Mouse (Mus musculus): ENCODE measurements around the gene Ggcx. TPM values are rescaled to one million over a fixed set of nuclear protein-coding genes. Genes with fewer than 3 reads are reported as not detected.

Gene Ggcx
- polyA plus RNA-seq, 1 experiment: 8.1 TPM

DNA sequence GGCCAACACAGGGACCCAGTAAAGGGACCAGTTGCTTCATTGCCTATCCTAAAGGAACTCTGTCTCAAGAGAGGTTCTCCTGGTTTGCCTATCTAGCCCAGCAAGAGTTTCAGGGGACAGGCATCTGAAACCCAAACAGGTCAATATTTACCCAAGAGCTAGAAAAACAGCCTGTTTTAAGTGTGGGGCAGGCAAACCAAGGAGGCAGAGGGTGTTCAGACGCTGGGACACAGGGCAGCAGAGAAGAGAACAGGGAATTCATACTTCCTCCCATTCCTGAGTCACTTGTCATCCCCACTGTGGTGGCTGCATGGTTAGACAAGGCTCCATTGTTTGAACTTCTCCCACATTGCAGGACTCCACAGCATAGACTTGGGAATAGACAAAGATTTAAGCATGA, 42.5 kb upstream of the Ggcx start:
- Histone ChIP-seq H3K4me1 (ENCODE audit: control insufficient read depth, insufficient read depth, low read length) (peaks cover 6% of the 10 kb centered on the region; the same call in 1 of the 2 replicates), H3K4me3 (replicated peaks; ENCODE audit: control insufficient read depth, low read depth, low read length) (no peak overlapping the region)

DNA sequence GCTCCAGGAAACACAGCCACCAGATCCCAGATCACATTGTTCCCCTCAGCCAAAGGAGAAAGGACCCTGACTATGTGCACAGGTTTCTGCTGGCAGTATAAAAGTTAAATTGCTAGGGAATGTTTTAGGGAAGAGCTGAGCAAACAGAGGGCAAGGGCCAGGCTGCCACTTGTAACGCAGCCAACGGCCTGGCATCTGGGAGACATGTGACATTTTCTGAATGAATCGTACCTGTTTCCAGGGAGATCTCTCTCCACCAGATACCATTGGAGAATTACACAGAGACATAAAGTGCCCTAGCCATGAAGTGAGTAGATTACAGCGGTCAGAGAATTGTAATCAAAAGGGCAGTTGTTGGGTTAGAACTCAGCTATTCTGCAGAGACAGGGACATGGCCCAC, 40.9 kb upstream of the Ggcx start:
- H3K4me3 ChIP-seq (replicated peaks; ENCODE audit: control insufficient read depth, low read depth, low read length): no peak overlapping the region
- WGBS: 83% methylated on average over 4 of the region's 4 CpGs
- TF ChIP-seq CTCF (IDR thresholded peaks at IDR 0.05; ENCODE audit: control insufficient read depth, insufficient read depth, low read length) (no peak), POLR2A (IDR thresholded peaks at IDR 0.05; ENCODE audit: borderline replicate concordance, control insufficient read depth, low read depth, low read length) (no peak)
- peaks cover 6% of the 10 kb centered on the region; the same call in 1 of the 2 replicates for H3K4me1 ChIP-seq (ENCODE audit: control insufficient read depth, insufficient read depth, low read length)
- H3K27ac ChIP-seq (ENCODE audit: control insufficient read depth, insufficient read depth, low read depth, low read length, poor library complexity): no peak overlapping the region

More for the DNA sequence above, 42.5 kb upstream of the Ggcx start:
- 50% methylated on average over 1 of the region's 1 CpGs for WGBS
- TF ChIP-seq POLR2A (IDR thresholded peaks at IDR 0.05; ENCODE audit: borderline replicate concordance, control insufficient read depth, low read depth, low read length) (no peak), CTCF (IDR thresholded peaks at IDR 0.05; ENCODE audit: control insufficient read depth, insufficient read depth, low read length) (no peak)
- no peak overlapping the region for H3K27ac ChIP-seq (ENCODE audit: control insufficient read depth, insufficient read depth, low read depth, low read length, poor library complexity)

DNA sequence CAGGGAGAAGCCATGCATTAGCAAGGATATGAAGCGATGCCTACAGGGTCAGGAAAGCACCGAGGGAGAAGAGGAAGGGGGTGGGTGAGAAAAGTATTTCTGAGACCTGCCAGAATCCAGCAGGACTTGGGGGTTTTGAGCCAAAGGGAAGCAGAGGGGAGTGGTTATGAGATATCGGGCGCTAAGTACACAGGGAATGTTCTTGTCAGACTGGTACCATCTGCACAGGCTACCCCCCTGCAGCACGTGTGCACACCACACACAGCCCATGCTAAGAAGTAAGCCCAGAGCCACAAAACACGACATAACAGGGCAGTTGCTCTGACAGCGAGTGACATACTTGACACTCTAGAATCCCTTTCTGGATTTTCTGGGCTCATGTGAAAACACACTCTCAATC, 39.9 kb upstream of the Ggcx start:
- WGBS: 52% methylated on average over 7 of the region's 7 CpGs
- no peak overlapping the region for H3K4me3 ChIP-seq (replicated peaks; ENCODE audit: control insufficient read depth, low read depth, low read length)
- TF ChIP-seq POLR2A (IDR thresholded peaks at IDR 0.05; ENCODE audit: borderline replicate concordance, control insufficient read depth, low read depth, low read length) (no peak), CTCF (IDR thresholded peaks at IDR 0.05; ENCODE audit: control insufficient read depth, insufficient read depth, low read length) (no peak)
- H3K27ac ChIP-seq (ENCODE audit: control insufficient read depth, insufficient read depth, low read depth, low read length, poor library complexity): no peak overlapping the region
- peaks cover 6% of the 10 kb centered on the region; the same call in 1 of the 2 replicates for H3K4me1 ChIP-seq (ENCODE audit: control insufficient read depth, insufficient read depth, low read length)

DNA sequence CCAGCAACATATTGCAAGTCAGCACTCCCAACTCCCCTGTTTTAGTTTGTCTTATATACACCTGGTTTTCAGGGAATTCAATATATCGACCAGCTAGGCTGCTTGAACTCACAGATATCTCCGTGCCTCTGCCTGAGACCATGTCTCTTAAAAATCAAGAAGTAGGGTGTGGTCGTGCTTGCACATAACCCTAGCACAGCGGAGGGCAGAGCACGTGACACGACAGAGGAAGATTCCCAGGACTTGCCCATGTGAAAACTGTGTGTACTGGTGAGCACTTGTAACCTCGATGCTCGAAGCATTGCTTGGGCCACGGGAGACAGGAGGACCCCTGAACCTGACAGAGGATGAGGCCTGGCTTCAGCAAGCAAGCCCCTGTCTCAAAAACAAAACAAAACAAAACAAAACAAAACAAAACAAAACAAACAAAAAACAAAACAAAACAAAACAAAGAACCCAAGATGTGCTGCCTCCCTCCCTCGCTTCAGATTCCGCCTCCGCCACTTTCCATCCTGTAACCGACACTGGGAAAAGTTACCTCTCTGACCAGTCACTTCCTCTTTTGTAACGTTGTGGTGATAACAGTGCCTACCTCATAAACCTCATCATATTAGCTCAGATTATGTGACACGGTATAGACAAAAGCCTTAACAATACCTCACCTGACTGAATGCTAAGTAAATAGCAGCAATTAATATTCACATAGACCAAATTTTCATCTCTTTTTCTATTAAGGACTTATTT, 39.1 kb upstream of the Ggcx start:
- TF ChIP-seq CTCF (IDR thresholded peaks at IDR 0.05; ENCODE audit: control insufficient read depth, insufficient read depth, low read length): no peak
- TF ChIP-seq POLR2A (IDR thresholded peaks at IDR 0.05; ENCODE audit: borderline replicate concordance, control insufficient read depth, low read depth, low read length): no peak
- Histone ChIP-seq H3K4me1 (ENCODE audit: control insufficient read depth, insufficient read depth, low read length) (peaks cover 6% of the 10 kb centered on the region; the same call in 1 of the 2 replicates), H3K27ac (ENCODE audit: control insufficient read depth, insufficient read depth, low read depth, low read length, poor library complexity) (peak overlapping the region; percentile 76), H3K4me3 (replicated peaks; ENCODE audit: control insufficient read depth, low read depth, low read length) (peak overlapping the region; percentile 59)
- WGBS: 11% methylated on average over 15 of the region's 15 CpGs

DNA sequence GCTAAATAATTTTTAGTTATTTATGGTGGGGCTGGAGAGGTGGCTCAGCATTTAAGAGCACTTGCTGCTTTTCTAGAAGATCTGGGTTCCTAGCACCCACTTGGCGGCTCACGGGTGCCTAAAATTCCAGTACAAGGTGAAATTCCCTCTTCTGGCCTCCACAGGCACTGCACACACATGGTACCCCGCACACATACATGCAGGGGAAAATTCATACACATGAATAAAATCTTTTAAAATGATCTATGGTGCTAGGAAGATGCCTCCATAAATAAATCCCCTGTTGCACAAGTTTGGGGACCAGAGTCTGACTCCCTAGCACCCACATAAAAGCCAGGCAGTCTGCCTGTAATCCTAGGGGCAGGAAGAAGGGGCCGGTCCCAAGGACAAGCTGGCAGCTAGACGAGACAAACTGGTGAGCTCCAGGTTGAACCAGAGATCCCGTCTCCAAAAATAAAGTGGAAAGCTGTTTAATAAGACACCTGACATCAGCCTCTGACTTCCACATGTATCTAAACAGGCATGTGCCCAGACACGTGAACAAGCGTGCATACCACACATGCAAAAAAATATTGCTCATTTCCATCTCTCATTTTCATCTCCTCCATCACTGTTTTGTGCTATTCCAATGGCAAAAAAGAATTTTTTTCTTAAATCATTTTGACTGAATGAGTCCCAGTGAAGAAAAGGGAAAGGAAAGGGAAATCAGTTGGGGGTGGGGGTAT, 35.4 kb upstream of the Ggcx start:
- H3K27ac ChIP-seq (ENCODE audit: control insufficient read depth, insufficient read depth, low read depth, low read length, poor library complexity): no peak overlapping the region
- H3K4me3 ChIP-seq (replicated peaks; ENCODE audit: control insufficient read depth, low read depth, low read length): peak overlapping the region; percentile 90
- no peak for TF ChIP-seq POLR2A (IDR thresholded peaks at IDR 0.05; ENCODE audit: borderline replicate concordance, control insufficient read depth, low read depth, low read length)
- TF ChIP-seq CTCF (IDR thresholded peaks at IDR 0.05; ENCODE audit: control insufficient read depth, insufficient read depth, low read length): no peak
- H3K4me1 ChIP-seq (ENCODE audit: control insufficient read depth, insufficient read depth, low read length): peaks cover 6% of the 10 kb centered on the region; the same call in 1 of the 2 replicates
- WGBS: 60% methylated on average over 8 of the region's 8 CpGs

DNA sequence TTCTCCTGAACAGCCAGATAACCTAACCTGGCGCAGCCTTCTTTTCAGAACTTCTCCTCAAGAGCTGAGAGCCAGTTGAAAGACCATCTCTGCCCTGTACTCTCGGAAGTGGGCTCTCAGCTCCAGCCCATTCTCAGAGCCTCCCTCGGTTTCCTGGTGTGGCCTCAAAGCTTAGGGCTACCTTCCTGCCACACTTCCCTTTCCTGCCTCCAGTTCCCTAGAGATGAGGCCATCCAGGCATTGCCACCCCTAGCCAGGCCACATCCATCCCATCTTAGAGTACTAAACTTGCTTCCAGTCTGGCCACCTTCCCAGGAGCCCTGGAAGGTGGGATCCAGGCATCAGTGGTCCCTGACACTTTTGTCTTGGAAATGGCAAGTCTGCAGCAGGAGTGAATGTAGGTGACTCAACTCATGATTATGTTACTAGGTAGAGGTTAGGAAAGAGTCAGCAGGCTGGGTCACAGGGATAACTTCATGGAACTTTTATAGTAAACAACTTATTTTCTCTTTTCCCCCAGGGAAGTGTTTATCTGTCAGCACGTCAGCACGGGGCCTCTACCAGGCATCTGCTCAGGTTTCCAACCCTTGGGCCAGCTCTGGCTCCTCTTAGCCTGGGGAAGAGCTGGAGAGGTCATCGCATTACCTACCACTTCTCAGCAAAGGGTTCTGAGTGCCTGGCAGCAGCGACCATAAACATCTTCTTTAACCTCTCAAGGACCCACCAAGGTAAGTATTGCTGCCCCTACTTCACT, 34.6 kb upstream of the Ggcx start:
- Histone ChIP-seq H3K4me1 (ENCODE audit: control insufficient read depth, insufficient read depth, low read length) (peaks cover 4% of the 10 kb centered on the region; the same call in 1 of the 2 replicates), H3K27ac (ENCODE audit: control insufficient read depth, insufficient read depth, low read depth, low read length, poor library complexity) (peak overlapping the region; percentile 90), H3K4me3 (replicated peaks; ENCODE audit: control insufficient read depth, low read depth, low read length) (peak overlapping the region; percentile 90)
- 3% methylated on average over 7 of the region's 7 CpGs for WGBS
- TF ChIP-seq POLR2A (IDR thresholded peaks at IDR 0.05; ENCODE audit: borderline replicate concordance, control insufficient read depth, low read depth, low read length): no peak
- TF ChIP-seq CTCF (IDR thresholded peaks at IDR 0.05; ENCODE audit: control insufficient read depth, insufficient read depth, low read length): no peak

DNA sequence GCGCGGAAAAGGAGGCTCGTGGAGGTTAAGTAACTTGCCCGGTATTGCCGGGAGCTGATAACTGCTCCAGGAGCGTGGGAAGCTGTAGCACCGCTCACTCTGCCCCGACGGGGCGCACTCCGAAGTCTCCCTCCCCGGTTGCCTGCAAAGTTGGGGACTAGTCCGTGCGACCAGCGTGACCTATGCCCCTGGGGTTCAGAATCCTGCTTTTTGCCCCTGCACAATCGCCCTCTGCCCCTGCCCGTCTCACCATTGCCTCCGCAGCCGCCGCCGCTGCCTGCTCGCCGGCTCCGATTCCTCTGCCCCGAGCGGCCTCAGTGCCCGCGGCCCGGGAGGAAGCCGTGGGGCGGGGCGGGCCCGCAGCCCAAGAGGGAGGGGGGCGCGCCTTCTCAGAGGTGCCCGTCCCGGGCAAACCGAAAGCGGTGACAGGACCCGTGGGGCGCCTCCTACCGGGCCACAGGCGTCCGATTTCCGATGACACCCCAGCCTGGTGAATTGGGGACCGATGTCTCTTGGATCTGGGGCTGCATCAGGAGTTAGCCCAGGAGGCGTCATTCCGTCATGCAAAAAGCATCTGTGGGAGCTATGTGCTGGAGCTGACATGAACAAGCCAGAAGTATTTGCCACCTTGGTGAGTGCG, 33.9 kb upstream of the Ggcx start, which contains the start of gene Vamp5:
Vamp5 (minus strand) TSS at position 338 of the 640 bp plus-strand sequence.
- under 1% methylated on average over 49 of the region's 49 CpGs for WGBS
- TF ChIP-seq POLR2A (IDR thresholded peaks at IDR 0.05; ENCODE audit: borderline replicate concordance, control insufficient read depth, low read depth, low read length) (peak; percentile 51; the same call in 1 of the 2 replicates), CTCF (IDR thresholded peaks at IDR 0.05; ENCODE audit: control insufficient read depth, insufficient read depth, low read length) (peak; percentile 59)
- no peaks in the 10 kb centered on the region; the same call in 1 of the 2 replicates for H3K4me1 ChIP-seq (ENCODE audit: control insufficient read depth, insufficient read depth, low read length)
- H3K27ac ChIP-seq (ENCODE audit: control insufficient read depth, insufficient read depth, low read depth, low read length, poor library complexity): peak within 1 kb of the TSS; percentile 90
- peak within 1 kb of the TSS; percentile 90 for H3K4me3 ChIP-seq (replicated peaks; ENCODE audit: control insufficient read depth, low read depth, low read length)

Measured in bone marrow, adult 2 months (tissue).